Mouse (Mus musculus) common myeloid progenitor, adult 5-6 weeks (primary cell): ENCODE measurements around the gene Gp5. TPM values are rescaled to one million over a fixed set of nuclear protein-coding genes. Genes with fewer than 3 reads are reported as not detected.

Source experiments
- total RNA-seq: library from RNA; stranded (forward); fragments of 200-1000, 187-1606 nt; gene quantifications from 2 replicates; pipeline ENCODE4 v1.2.3, GENCODE M21; 2017

Gene Gp5
- total RNA-seq, 1 experiment from 2014 or later, result 11.8 TPM

Other genes starting within 250 kb of the Gp5 start
- gene Hes1, start 246.4 kb downstream of the Gp5 start, total RNA-seq, result 0.05 and 0.58 TPM in 2 replicates
- gene Cpn2, start 43.3 kb downstream of the Gp5 start, total RNA-seq, result not detected in 2 replicates
- not detected in 2 replicates for gene Lrrc15, start 27.5 kb downstream of the Gp5 start, total RNA-seq
- 114 and 130 TPM in 2 replicates for gene Atp13a3, start 95.2 kb upstream of the Gp5 start, total RNA-seq
- gene Tmem44, start 240.1 kb upstream of the Gp5 start, total RNA-seq, result 0.23 and 1.4 TPM in 2 replicates